Mouse (Mus musculus) lung, adult 2 months (tissue): ENCODE data around the gene Trpm8.

ENCODE experiments used
- CTCF ChIP-seq: fragments of 200-500 bp; IDR thresholded peaks from 2 replicates; pipeline ENCODE4 v1.5.1; 2011; ENCODE audit warnings: mild to moderate bottlenecking, low read length, control low read depth; ENCODE audit not compliant: insufficient read depth
- POLR2A ChIP-seq: fragments of 200-500 bp; IDR thresholded peaks from 2 replicates; pipeline ENCODE4 v1.6.1; 2011; ENCODE audit warnings: low read depth, mild to moderate bottlenecking, control low read depth, low read length, borderline replicate concordance; ENCODE audit errors: extremely low read depth

- TF ChIP-seq POLR2A (no peak), CTCF (no peak)
Measured at GRCm38 (mm10) chr1:88284228-88284945, 6.9 kb downstream of the Trpm8 start.
